In the genomic region with DNA sequence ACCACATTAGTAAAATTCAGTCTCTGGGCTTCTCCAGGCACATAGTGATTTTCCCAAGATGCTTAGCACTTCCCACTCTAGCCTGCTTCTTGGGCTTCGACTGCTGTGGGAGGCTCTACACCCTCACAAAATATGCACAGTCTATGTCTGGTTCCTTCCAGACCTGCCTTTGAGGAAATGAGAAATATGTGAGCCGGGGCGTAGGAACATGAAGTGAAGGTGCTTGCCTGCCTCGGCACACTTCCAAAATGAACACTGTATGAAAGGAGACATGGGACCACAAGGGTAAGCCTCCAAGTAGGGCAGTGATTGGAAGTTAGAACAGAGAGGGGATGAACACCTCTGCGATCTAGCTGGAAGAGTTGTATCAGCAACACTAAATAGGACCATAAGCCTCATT, we compare ENCODE assay signal across 23 mouse cellular contexts. TPM values are rescaled to one million over a fixed set of nuclear protein-coding genes. Genes with fewer than 3 reads are reported as not detected.
DNase-seq lines count a peak whose midpoint lies in the region; ATAC-seq and TF ChIP-seq lines count a peak whose summit lies in the region.
"Had no signal": no experiment of that assay in that cellular context is flagged by ENCODE, and none has a peak within 500 bp of the region (broad histone marks: within the 10 kb centered on the region; RNA-seq: fewer than 3 reads in every experiment).

No protein-coding gene starts in this region.

- ATAC-seq in hindbrain, embryonic 14.5 days (ENCODE audit: low FRiP score): no peak
- ATAC-seq: forebrain, embryonic 15.5 days; intestine, embryonic 16.5 days had no signal

- no peak overlapping the region for H3K9ac ChIP-seq in hindbrain, embryonic 14.5 days
- H3K9ac ChIP-seq: embryonic facial prominence, embryonic 12.5 days; forebrain, embryonic 15.5 days; hindbrain, embryonic 15.5 days; liver, embryonic 13.5 days; lung, embryonic 15.5 days; midbrain, embryonic 12.5 days had no signal

- no peak overlapping the region for H3K4me3 ChIP-seq in thymus, adult 2 months (ENCODE audit: control insufficient read depth, insufficient read depth, low read length)
- no peak overlapping the region for H3K4me3 ChIP-seq in hindbrain, embryonic 14.5 days (replicated peaks; ENCODE audit: low read length)
- H3K4me3 ChIP-seq: embryonic facial prominence, embryonic 12.5 days; forebrain, embryonic 15.5 days; hindbrain, embryonic 15.5 days; liver, embryonic 13.5 days; lung, embryonic 15.5 days; midbrain, embryonic 12.5 days had no signal

- H3K9me3 ChIP-seq in hindbrain, embryonic 14.5 days (ENCODE audit: control insufficient read depth, low read length): no peaks in the 10 kb centered on the region; the same call in 1 of the 2 replicates
- H3K9me3 ChIP-seq: embryonic facial prominence, embryonic 12.5 days; forebrain, embryonic 15.5 days; hindbrain, embryonic 15.5 days; liver, embryonic 13.5 days; lung, embryonic 15.5 days; midbrain, embryonic 12.5 days had no signal

- H3K36me3 ChIP-seq in thymus, adult 2 months (ENCODE audit: control insufficient read depth, insufficient read depth, low read length): no peaks in the 10 kb centered on the region
- H3K36me3 ChIP-seq in hindbrain, embryonic 14.5 days (replicated peaks; ENCODE audit: control insufficient read depth, insufficient read depth): no peaks in the 10 kb centered on the region
- H3K36me3 ChIP-seq: embryonic facial prominence, embryonic 12.5 days; forebrain, embryonic 15.5 days; hindbrain, embryonic 15.5 days; liver, embryonic 13.5 days; lung, embryonic 15.5 days; midbrain, embryonic 12.5 days had no signal

- DNase-seq in layer of hippocampus, adult 11-12 months (ENCODE audit: low spot score): peak; percentile 43
- no peak for DNase-seq in layer of hippocampus, postnatal 10 days (ENCODE audit: low spot score in 2 of 2)
- peak; percentile 15 for DNase-seq in layer of hippocampus, adult 9-10 months (ENCODE audit: low spot score)
- DNase-seq in left cerebral cortex, adult 9 months (ENCODE audit: low spot score in 2 of 2): peak; percentile 64 to 83
- peak; percentile 69 to 83 for DNase-seq in right cerebral cortex, postnatal 36 days (ENCODE audit: low spot score in 2 of 2)
- no peak for DNase-seq in ovary, postnatal 10 days (ENCODE audit: low spot score)
- DNase-seq in thymus, adult 2 months: no peak
- no peak for DNase-seq in hindbrain, embryonic 14.5 days (ENCODE audit: low spot score)
- DNase-seq: adrenal gland, postnatal 14 days; cerebellum, adult 2 months; gastrocnemius, postnatal 10 days; liver, embryonic 13.5 days; thymus, postnatal 25 days had no signal

- no peak overlapping the region for H3K27ac ChIP-seq in thymus, adult 2 months (ENCODE audit: control insufficient read depth, insufficient read depth, low read length)
- no peak overlapping the region for H3K27ac ChIP-seq in hindbrain, embryonic 14.5 days
- H3K27ac ChIP-seq: embryonic facial prominence, embryonic 12.5 days; forebrain, embryonic 15.5 days; hindbrain, embryonic 15.5 days; kidney, postnatal 0 days; liver, embryonic 13.5 days; lung, embryonic 15.5 days; macrophage; midbrain, embryonic 12.5 days; stomach, postnatal 0 days had no signal

- 95% methylated on average over 5 of the region's 5 CpGs for WGBS in thymus, adult 2 months
- 94% methylated on average over 5 of the region's 5 CpGs for WGBS in hindbrain, embryonic 14.5 days

- TF ChIP-seq POLR2A in thymus, adult 2 months (IDR thresholded peaks at IDR 0.05; ENCODE audit: control insufficient read depth, extremely low read depth, insufficient read depth, low read length, poor library complexity): no peak

- no peak for TF ChIP-seq CTCF in thymus, adult 2 months (IDR thresholded peaks at IDR 0.05; ENCODE audit: borderline replicate concordance, control insufficient read depth, extremely low read depth, insufficient read depth, low read length, poor library complexity)

- no peaks in the 10 kb centered on the region for H3K4me1 ChIP-seq in thymus, adult 2 months (replicated peaks; ENCODE audit: control insufficient read depth, insufficient read depth, low read length)
- H3K4me1 ChIP-seq in hindbrain, embryonic 14.5 days (replicated peaks; ENCODE audit: control insufficient read depth, insufficient read depth, low read length): no peaks in the 10 kb centered on the region
- H3K4me1 ChIP-seq: embryonic facial prominence, embryonic 12.5 days; forebrain, embryonic 15.5 days; hindbrain, embryonic 15.5 days; liver, embryonic 13.5 days; midbrain, embryonic 12.5 days had no signal

- H3K27me3 ChIP-seq in thymus, adult 2 months (ENCODE audit: control insufficient read depth, insufficient read depth, low read length): no peaks in the 10 kb centered on the region
- H3K27me3 ChIP-seq in hindbrain, embryonic 14.5 days (ENCODE audit: control insufficient read depth, insufficient read depth, low read length): no peaks in the 10 kb centered on the region
- H3K27me3 ChIP-seq: CH12.LX; embryonic facial prominence, embryonic 12.5 days; forebrain, embryonic 15.5 days; hindbrain, embryonic 15.5 days; liver, embryonic 13.5 days; lung, embryonic 15.5 days; midbrain, embryonic 12.5 days had no signal

- H3K4me2 ChIP-seq in hindbrain, embryonic 14.5 days (replicated peaks): no peak overlapping the region
- H3K4me2 ChIP-seq: embryonic facial prominence, embryonic 12.5 days; forebrain, embryonic 15.5 days; hindbrain, embryonic 15.5 days; liver, embryonic 13.5 days; lung, embryonic 15.5 days; midbrain, embryonic 12.5 days had no signal

RNA-seq across cellular contexts. Expression of a gene that starts 54.5 kb away (rescaled TPM):
- total RNA-seq in layer of hippocampus, postnatal 10 days (2021): 100 to 1,000 TPM; 124 to 137 TPM
- polyA plus RNA-seq in thymus, adult 2 months (2012; rRNA removed): 2.4 and 4.2 TPM in 2 replicates
- polyA plus RNA-seq in hindbrain, embryonic 14.5 days (2014; fragmentation: Nextera tagmentation; extraction: Ambion mirVana): 2.2 and 2.9 TPM in 2 replicates

Comparison
In these comparisons a context has a peak if more than half of its experiments do, and no peak if none do; other contexts are left out.
1. DNase-seq: peak in layer of hippocampus, adult 11-12 months (single experiment), layer of hippocampus, adult 9-10 months (single experiment), left cerebral cortex, adult 9 months (2 of 2) and right cerebral cortex, postnatal 36 days (2 of 2); none in layer of hippocampus, postnatal 10 days (0 of 2), ovary, postnatal 10 days (single experiment), thymus, adult 2 months (single experiment) and hindbrain, embryonic 14.5 days (single experiment).